Mouse (Mus musculus) limb, embryonic 12.5 days (tissue): ENCODE measurements around the gene Rbfox1. TPM values are rescaled to one million over a fixed set of nuclear protein-coding genes. Genes with fewer than 3 reads are reported as not detected.

Experiments
- ATAC-seq: fragments of 200-750 bp; cut with Nextera tagmentation; 2 replicates; pipeline ENCODE4 v1.8.0; 2017; ENCODE audit warnings: low read depth, moderate TSS enrichment; ENCODE audit not compliant: insufficient number of reproducible peaks, insufficient read depth, low FRiP score, low TSS enrichment
- H3K27ac ChIP-seq: fragments of 300-500 bp; sonication (generic); 2 replicates; pipeline ENCODE4 v1.5.1; 2016; ENCODE audit warnings: mild to moderate bottlenecking, moderate library complexity
- H3K27me3 ChIP-seq: fragments of 300-500 bp; sonication (generic); 2 replicates; pipeline ENCODE4 v1.6.1; 2016; ENCODE audit warnings: mild to moderate bottlenecking, moderate library complexity
- H3K36me3 ChIP-seq: fragments of 300-500 bp; sonication (generic); 2 replicates; pipeline ENCODE4 v1.6.1; 2016; ENCODE audit warnings: mild to moderate bottlenecking, moderate library complexity
- H3K4me1 ChIP-seq: fragments of 300-500 bp; sonication (generic); replicated peaks from 2 replicates; pipeline ENCODE4 v1.6.1; 2016
- H3K4me2 ChIP-seq: fragments of 300-500 bp; sonication (generic); 2 replicates; pipeline ENCODE4 v1.6.1; 2016; ENCODE audit warnings: mild to moderate bottlenecking, moderate library complexity
- H3K4me3 ChIP-seq: fragments of 300-500 bp; sonication (generic); replicated peaks from 2 replicates; pipeline ENCODE4 v1.5.1; 2016; ENCODE audit warnings: mild to moderate bottlenecking
- H3K9ac ChIP-seq: fragments of 300-500 bp; sonication (generic); replicated peaks from 2 replicates; pipeline ENCODE4 v1.6.1; 2016; ENCODE audit warnings: mild to moderate bottlenecking, moderate library complexity
- H3K9me3 ChIP-seq: fragments of 300-500 bp; sonication (generic); 2 replicates; pipeline ENCODE4 v1.6.1; 2016; ENCODE audit warnings: mild to moderate bottlenecking, moderate library complexity
- WGBS: fragments of 180-500 bp; shearing (Covaris S2); methylation state at CpG from one replicate; pipeline ENCODE4 v1.1.7; 2016; 5-methylcytosine and 5-hydroxymethylcytosine counted together
- polyA plus RNA-seq: library from polyadenylated mRNA; unstranded; fragments of >200 nt; fragmentation: Nextera tagmentation; extraction: Ambion mirVana; gene quantifications from 2 replicates; pipeline ENCODE4 v1.2.1, GENCODE M21; 2016

Rbfox1 gene
- polyA plus RNA-seq, 1 experiment from 2014 or later: 1.9 TPM

GRCm38 (mm10) chr16:6353191-6353590 is 468.0 kb downstream of the Rbfox1 start:
- 84% methylated on average over 5 of the region's 5 CpGs for WGBS
- no peak overlapping the region for H3K27ac ChIP-seq
- ATAC-seq: no peak
- H3K36me3 ChIP-seq: no peaks in the 10 kb centered on the region
- no peaks in the 10 kb centered on the region for H3K9me3 ChIP-seq
- peaks cover 30% of the 10 kb centered on the region for H3K27me3 ChIP-seq
- H3K4me3 ChIP-seq: no peak overlapping the region
- H3K4me2 ChIP-seq: no peak overlapping the region
- peaks cover 6% of the 10 kb centered on the region; the same call in 1 of the 2 replicates for H3K4me1 ChIP-seq
- H3K9ac ChIP-seq: no peak overlapping the region

GRCm38 (mm10) chr16:6356931-6357330 is 471.8 kb downstream of the Rbfox1 start:
- Histone ChIP-seq H3K36me3 (no peaks in the 10 kb centered on the region), H3K4me3 (no peak overlapping the region), H3K9ac (no peak overlapping the region), H3K4me1 (no peaks in the 10 kb centered on the region), H3K27me3 (peaks cover 2% of the 10 kb centered on the region; the same call in 1 of the 2 replicates), H3K4me2 (no peak overlapping the region), H3K9me3 (no peaks in the 10 kb centered on the region), H3K27ac (no peak overlapping the region)
- 66% methylated on average over 3 of the region's 3 CpGs for WGBS
- ATAC-seq: no peak

GRCm38 (mm10) chr16:6365793-6366192 is 480.6 kb downstream of the Rbfox1 start:
- H3K9me3 ChIP-seq: no peaks in the 10 kb centered on the region
- H3K4me1 ChIP-seq: no peaks in the 10 kb centered on the region
- WGBS: 93% methylated on average over 2 of the region's 2 CpGs
- H3K4me3 ChIP-seq: no peak overlapping the region
- no peak overlapping the region for H3K9ac ChIP-seq
- H3K27me3 ChIP-seq: no peaks in the 10 kb centered on the region
- no peaks in the 10 kb centered on the region for H3K36me3 ChIP-seq
- H3K27ac ChIP-seq: no peak overlapping the region
- no peak overlapping the region for H3K4me2 ChIP-seq
- ATAC-seq: no peak

GRCm38 (mm10) chr16:6366649-6367048 is 481.5 kb downstream of the Rbfox1 start:
- Histone ChIP-seq H3K9me3 (no peaks in the 10 kb centered on the region), H3K4me3 (no peak overlapping the region), H3K4me2 (no peak overlapping the region), H3K9ac (no peak overlapping the region), H3K4me1 (no peaks in the 10 kb centered on the region), H3K36me3 (no peaks in the 10 kb centered on the region), H3K27me3 (no peaks in the 10 kb centered on the region; the same call in 1 of the 2 replicates), H3K27ac (no peak overlapping the region)
- no peak for ATAC-seq
- 79% methylated on average over 6 of the region's 6 CpGs for WGBS

- no peaks in the 10 kb centered on the region for H3K9me3 ChIP-seq
- no peak overlapping the region for H3K4me2 ChIP-seq
- ATAC-seq: no peak
- H3K27ac ChIP-seq: no peak overlapping the region
- no peaks in the 10 kb centered on the region for H3K4me1 ChIP-seq
- H3K36me3 ChIP-seq: no peaks in the 10 kb centered on the region
- H3K9ac ChIP-seq: no peak overlapping the region
- no peaks in the 10 kb centered on the region for H3K27me3 ChIP-seq
- 81% methylated on average over 3 of the region's 3 CpGs for WGBS
- no peak overlapping the region for H3K4me3 ChIP-seq
These were observed 495.8 kb downstream of the Rbfox1 start for GRCm38 (mm10) chr16:6380924-6381323.

- Histone ChIP-seq H3K4me3 (no peak overlapping the region), H3K27me3 (no peaks in the 10 kb centered on the region), H3K9me3 (no peaks in the 10 kb centered on the region), H3K9ac (no peak overlapping the region), H3K27ac (no peak overlapping the region), H3K4me2 (no peak overlapping the region), H3K4me1 (no peaks in the 10 kb centered on the region), H3K36me3 (no peaks in the 10 kb centered on the region)
- no peak for ATAC-seq
- 52% methylated on average over 2 of the region's 2 CpGs for WGBS
These were observed 496.4 kb downstream of the Rbfox1 start for GRCm38 (mm10) chr16:6381572-6381971.

DNA sequence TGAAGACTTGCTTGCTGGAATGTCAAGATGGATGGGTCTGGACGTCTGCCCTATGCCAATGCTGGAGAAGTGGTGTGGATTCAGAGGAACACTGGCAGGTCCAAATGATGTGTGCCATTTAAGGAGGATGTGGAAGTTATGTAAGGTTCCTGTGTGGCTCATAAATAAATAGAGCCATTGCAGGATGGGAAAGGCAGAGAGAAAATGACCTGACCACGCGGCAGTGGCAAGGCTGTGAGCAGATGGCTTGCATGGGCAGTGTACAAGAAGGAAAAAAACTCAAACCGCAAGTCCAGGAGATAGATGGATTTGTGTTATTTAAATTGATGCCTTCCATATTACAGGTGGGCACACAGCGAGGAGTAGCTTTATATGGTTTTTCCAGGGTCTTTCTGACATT is 497.6 kb downstream of the Rbfox1 start:
- Histone ChIP-seq H3K4me1 (no peaks in the 10 kb centered on the region), H3K9me3 (no peaks in the 10 kb centered on the region), H3K9ac (no peak overlapping the region), H3K27ac (no peak overlapping the region), H3K4me3 (no peak overlapping the region), H3K4me2 (no peak overlapping the region), H3K36me3 (no peaks in the 10 kb centered on the region), H3K27me3 (no peaks in the 10 kb centered on the region)
- WGBS: 83% methylated on average over 5 of the region's 5 CpGs
- ATAC-seq: no peak

GRCm38 (mm10) chr16:6390278-6390930 is 505.2 kb downstream of the Rbfox1 start:
- Histone ChIP-seq H3K9me3 (no peaks in the 10 kb centered on the region), H3K4me1 (no peaks in the 10 kb centered on the region), H3K36me3 (no peaks in the 10 kb centered on the region), H3K27ac (no peak overlapping the region), H3K27me3 (no peaks in the 10 kb centered on the region), H3K4me2 (no peak overlapping the region), H3K9ac (no peak overlapping the region), H3K4me3 (no peak overlapping the region)
- ATAC-seq: no peak
- WGBS: 88% methylated on average over 6 of the region's 6 CpGs

- WGBS: 60% methylated on average over 8 of the region's 8 CpGs
- no peak for ATAC-seq
- Histone ChIP-seq H3K36me3 (no peaks in the 10 kb centered on the region), H3K9me3 (no peaks in the 10 kb centered on the region), H3K4me1 (no peaks in the 10 kb centered on the region), H3K27ac (no peak overlapping the region), H3K4me2 (no peak overlapping the region), H3K27me3 (no peaks in the 10 kb centered on the region), H3K9ac (no peak overlapping the region), H3K4me3 (no peak overlapping the region)
These were observed 511.7 kb downstream of the Rbfox1 start for GRCm38 (mm10) chr16:6396676-6397409.

DNA sequence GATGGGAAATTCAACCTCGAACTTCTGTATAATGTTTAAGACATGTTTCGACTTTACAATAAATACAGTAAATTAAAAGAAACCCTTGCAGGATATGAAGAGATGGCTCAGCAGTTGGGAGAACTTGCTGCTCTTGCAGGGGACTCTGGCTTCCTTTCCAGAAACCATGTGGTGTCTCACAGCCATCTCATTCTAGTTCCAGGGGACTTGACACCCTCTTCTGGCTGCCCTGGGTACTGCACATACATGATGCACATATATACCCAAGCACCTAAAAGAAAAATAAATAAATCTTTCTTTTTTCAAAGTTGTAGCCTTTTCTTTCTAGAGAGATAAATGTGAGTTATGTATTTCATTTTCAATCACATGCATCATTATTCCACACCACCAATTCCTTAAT is 512.5 kb downstream of the Rbfox1 start:
- WGBS: 95% methylated on average over 2 of the region's 2 CpGs
- H3K9me3 ChIP-seq: no peaks in the 10 kb centered on the region
- no peak overlapping the region for H3K27ac ChIP-seq
- H3K4me2 ChIP-seq: no peak overlapping the region
- H3K27me3 ChIP-seq: no peaks in the 10 kb centered on the region
- H3K9ac ChIP-seq: no peak overlapping the region
- H3K4me1 ChIP-seq: no peaks in the 10 kb centered on the region
- no peak overlapping the region for H3K4me3 ChIP-seq
- no peaks in the 10 kb centered on the region for H3K36me3 ChIP-seq
- ATAC-seq: no peak

DNA sequence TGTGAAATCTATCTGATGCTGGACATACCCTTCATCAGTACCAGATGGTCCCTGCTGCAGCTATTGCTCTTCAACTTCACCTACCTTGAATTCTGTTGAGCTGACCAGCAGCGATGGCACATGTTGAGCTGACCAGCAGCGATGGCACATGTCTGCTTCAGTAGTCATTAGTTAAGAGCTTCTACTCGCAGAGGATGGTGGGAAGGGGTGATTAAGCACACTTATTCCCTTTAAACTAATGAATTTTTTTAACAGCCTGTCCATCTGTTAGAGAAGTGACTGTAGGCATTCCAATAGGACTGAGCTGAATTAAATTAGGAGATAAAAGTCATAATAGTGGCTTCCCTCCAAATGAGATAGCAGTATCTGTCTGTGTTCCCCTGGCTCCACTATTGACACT is 517.7 kb downstream of the Rbfox1 start:
- Histone ChIP-seq H3K36me3 (no peaks in the 10 kb centered on the region), H3K9me3 (no peaks in the 10 kb centered on the region), H3K9ac (no peak overlapping the region), H3K27me3 (no peaks in the 10 kb centered on the region), H3K4me1 (no peaks in the 10 kb centered on the region), H3K27ac (no peak overlapping the region), H3K4me3 (no peak overlapping the region), H3K4me2 (no peak overlapping the region)
- 93% methylated on average over 3 of the region's 3 CpGs for WGBS
- no peak for ATAC-seq

DNA sequence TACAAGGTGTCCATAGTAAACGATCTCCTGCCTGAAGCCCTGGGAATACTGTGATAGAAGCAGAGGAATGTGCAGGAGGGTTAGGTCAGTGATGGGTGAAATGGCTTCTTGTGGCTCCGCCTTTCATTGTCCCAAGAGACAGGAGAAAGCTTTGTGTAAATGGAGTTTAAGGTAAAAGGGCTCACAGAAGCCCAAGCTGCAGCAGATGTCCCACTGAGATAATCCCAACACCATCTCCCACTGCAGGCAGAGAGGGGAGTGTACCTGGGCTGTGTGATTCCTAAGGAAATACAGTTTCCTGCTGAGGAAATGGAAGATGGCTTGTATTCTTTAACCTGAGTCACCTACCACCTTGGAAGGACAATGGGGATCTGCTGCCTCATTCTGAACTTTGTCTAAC is 529.7 kb downstream of the Rbfox1 start:
- Histone ChIP-seq H3K27me3 (no peaks in the 10 kb centered on the region), H3K4me3 (no peak overlapping the region), H3K27ac (no peak overlapping the region), H3K9ac (no peak overlapping the region), H3K36me3 (no peaks in the 10 kb centered on the region), H3K9me3 (no peaks in the 10 kb centered on the region), H3K4me1 (no peaks in the 10 kb centered on the region), H3K4me2 (no peak overlapping the region)
- ATAC-seq: no peak
- WGBS: 60% methylated on average over 2 of the region's 2 CpGs
